In the genomic region with DNA sequence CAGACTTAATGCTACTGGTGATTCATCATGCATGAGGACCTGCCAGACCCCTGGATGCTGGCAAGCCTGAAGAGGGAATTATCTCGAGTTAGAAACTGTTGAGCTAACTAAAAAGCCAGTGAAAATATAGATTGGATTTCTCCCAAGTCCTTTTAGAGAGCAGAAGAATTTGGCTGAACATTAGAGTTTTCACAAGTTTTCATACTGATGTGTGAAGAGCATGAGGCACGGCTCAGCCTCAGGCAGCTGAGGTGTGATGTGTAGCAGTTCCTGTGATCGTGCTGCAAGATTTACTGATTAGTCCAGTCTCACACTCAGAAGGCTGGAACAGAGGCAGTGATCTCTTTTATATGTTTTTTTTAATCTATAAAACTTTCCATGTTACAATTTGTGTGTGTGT, we compare ENCODE assay signal across 16 mouse cellular contexts.
"Had no signal": no experiment of that assay in that cellular context is flagged by ENCODE, and none has a peak within 500 bp of the region (broad histone marks: within the 10 kb centered on the region; RNA-seq: fewer than 3 reads in every experiment).

No protein-coding gene starts in this region.

- H3K4me2 ChIP-seq: kidney, embryonic 15.5 days; limb, embryonic 15.5 days; liver, embryonic 12.5 days; lung, embryonic 14.5 days; neural tube, embryonic 15.5 days had no signal

- H3K27ac ChIP-seq: kidney, embryonic 15.5 days; left cerebral cortex, adult 2 months; limb, embryonic 15.5 days; liver, embryonic 12.5 days; midbrain, embryonic 10.5 days; neural tube, embryonic 15.5 days had no signal

- H3K36me3 ChIP-seq: limb, embryonic 15.5 days; liver, embryonic 12.5 days; midbrain, embryonic 10.5 days; neural tube, embryonic 15.5 days had no signal

- H3K9me3 ChIP-seq: kidney, embryonic 15.5 days; limb, embryonic 15.5 days; liver, embryonic 12.5 days; midbrain, embryonic 10.5 days; neural tube, embryonic 15.5 days had no signal

- DNase-seq: kidney, adult 2 months; kidney, postnatal 14 days; lung, embryonic 14.5 days; lung, postnatal 10 days; lung, postnatal 4 days; midbrain, embryonic 14.5 days; spleen, adult 18-20 months; thymus, adult 2 months; thymus, postnatal 25 days had no signal

- ATAC-seq: liver, embryonic 12.5 days had no signal

- H3K9ac ChIP-seq: kidney, embryonic 15.5 days; limb, embryonic 15.5 days; liver, embryonic 12.5 days; lung, embryonic 14.5 days; neural tube, embryonic 15.5 days had no signal

- H3K27me3 ChIP-seq: kidney, embryonic 15.5 days; limb, embryonic 15.5 days; liver, embryonic 12.5 days; neural tube, embryonic 15.5 days had no signal

- H3K4me3 ChIP-seq: kidney, embryonic 15.5 days; left cerebral cortex, adult 2 months; limb, embryonic 15.5 days; liver, embryonic 12.5 days; midbrain, embryonic 10.5 days; myocyte; neural tube, embryonic 15.5 days had no signal

- H3K4me1 ChIP-seq: limb, embryonic 15.5 days; liver, embryonic 12.5 days; midbrain, embryonic 10.5 days; neural tube, embryonic 15.5 days had no signal
